Mouse (Mus musculus): Measurements from ENCODE around the gene Arhgap27. TPM values are rescaled to one million over a fixed set of nuclear protein-coding genes. Genes with fewer than 3 reads are reported as not detected.

Arhgap27 gene
- total and polyA plus RNA-seq, 3 experiments: 6.3 to 15.0 TPM; not detected in 1

GRCm38 (mm10) chr11:103403776-103404175 is 40.3 kb upstream of the Arhgap27 start:
- H3K79me2 ChIP-seq (ENCODE audit: control insufficient read depth, insufficient read depth, low read length, poor library complexity): no peaks in the 10 kb centered on the region
- no peaks in the 10 kb centered on the region for H3K9me3 ChIP-seq (replicated peaks; ENCODE audit: insufficient read depth, low read length)
- no peaks in the 10 kb centered on the region for H3K27me3 ChIP-seq (ENCODE audit: control insufficient read depth in 1 of 2, insufficient read depth in 2 of 2, low read length in 2 of 2)
- H3K4me3 ChIP-seq (ENCODE audit: control insufficient read depth in 1 of 2, insufficient read depth in 1 of 2, low read depth in 2 of 2, low read length in 2 of 2): no peak overlapping the region
- H3K9ac ChIP-seq (ENCODE audit: control insufficient read depth, low read depth, low read length, poor library complexity, severe bottlenecking): no peak overlapping the region
- no peak overlapping the region for H3K27ac ChIP-seq (ENCODE audit: control insufficient read depth, low read depth, low read length)
- TF ChIP-seq HCFC1 (IDR thresholded peaks at IDR 0.05; ENCODE audit: low read depth, low read length) (no peak), RAD21 (IDR thresholded peaks at IDR 0.05; ENCODE audit: low read depth, low read length) (no peak), KAT2A (conservative IDR thresholded peaks at IDR 0.05; ENCODE audit: low read depth, low read length) (no peak), USF2 (IDR thresholded peaks at IDR 0.05; ENCODE audit: borderline replicate concordance in 1 of 2, insufficient read depth in 1 of 2, low read depth in 1 of 2, low read length in 2 of 2) (no peak), TCF12 (IDR thresholded peaks at IDR 0.05; ENCODE audit: low read depth, low read length) (no peak), CHD2 (IDR thresholded peaks at IDR 0.05; ENCODE audit: low read length) (no peak), TAL1 (IDR thresholded peaks at IDR 0.05; ENCODE audit: low read length) (no peak), MAX (IDR thresholded peaks at IDR 0.05; ENCODE audit: low read length) (no peak), MXI1 (IDR thresholded peaks at IDR 0.05; ENCODE audit: low read depth, low read length) (no peak), CHD1 (IDR thresholded peaks at IDR 0.05; ENCODE audit: low read depth, low read length) (no peak), RCOR1 (IDR thresholded peaks at IDR 0.05; ENCODE audit: low read depth, low read length) (no peak), USF1 (IDR thresholded peaks at IDR 0.05; ENCODE audit: low read depth, low read length) (no peak), ZMIZ1 (IDR thresholded peaks at IDR 0.05; ENCODE audit: low read depth, low read length) (no peak), POLR2AphosphoS2 (IDR thresholded peaks at IDR 0.05; ENCODE audit: low read length) (no peak)
- H3K4me1 ChIP-seq (ENCODE audit: control insufficient read depth in 1 of 2, insufficient read depth in 2 of 2, low read length in 2 of 2): 0 out of 4 replicates have a peak, but pooled peaks cover 0 to 3% of the 10 kb centered on the region in 2 experiments
- no peak for DNase-seq (ENCODE audit: low read depth, low spot score)
- peaks cover 3 to 5% of the 10 kb centered on the region in 2 experiments; a peak in 3 of 4 replicates for H3K36me3 ChIP-seq (ENCODE audit: control insufficient read depth in 1 of 2, insufficient read depth in 2 of 2, low read length in 2 of 2)

DNA sequence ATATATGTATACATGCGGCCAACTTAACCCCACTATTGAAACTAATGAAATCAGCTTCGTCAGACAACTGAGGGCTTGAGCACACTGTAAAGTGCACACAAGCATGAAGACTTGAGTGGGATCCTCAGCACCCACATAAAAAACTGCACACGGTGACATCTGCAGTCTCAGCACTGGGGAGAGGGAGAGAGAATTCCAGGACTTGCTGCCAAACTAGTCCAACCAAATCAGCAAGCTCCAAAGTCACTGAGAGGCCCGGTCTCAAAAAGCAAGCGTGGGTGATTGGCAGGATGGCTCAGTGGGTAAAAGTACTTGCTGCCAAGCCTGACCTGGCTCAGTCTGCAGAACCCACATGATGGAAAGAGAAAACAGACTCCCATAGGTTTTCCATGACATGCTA is 39.2 kb upstream of the Arhgap27 start:
- H3K27ac ChIP-seq (ENCODE audit: control insufficient read depth, low read depth, low read length): no peak overlapping the region
- no peaks in the 10 kb centered on the region for H3K79me2 ChIP-seq (ENCODE audit: control insufficient read depth, insufficient read depth, low read length, poor library complexity)
- H3K9ac ChIP-seq (ENCODE audit: control insufficient read depth, low read depth, low read length, poor library complexity, severe bottlenecking): no peak overlapping the region
- H3K27me3 ChIP-seq (ENCODE audit: control insufficient read depth in 1 of 2, insufficient read depth in 2 of 2, low read length in 2 of 2): no peaks in the 10 kb centered on the region
- H3K9me3 ChIP-seq (replicated peaks; ENCODE audit: insufficient read depth, low read length): no peaks in the 10 kb centered on the region
- no peak for TF ChIP-seq ETS1 (IDR thresholded peaks at IDR 0.05; ENCODE audit: low read depth, low read length)
- no peak for TF ChIP-seq ELF1 (IDR thresholded peaks at IDR 0.05; ENCODE audit: low read depth, low read length)
- no peak for TF ChIP-seq USF2 (IDR thresholded peaks at IDR 0.05; ENCODE audit: borderline replicate concordance in 1 of 2, insufficient read depth in 1 of 2, low read depth in 1 of 2, low read length in 2 of 2)
- TF ChIP-seq UBTF (IDR thresholded peaks at IDR 0.05; ENCODE audit: borderline replicate concordance, insufficient read depth, low read depth, low read length): no peak
- no peak for TF ChIP-seq TCF12 (IDR thresholded peaks at IDR 0.05; ENCODE audit: low read depth, low read length)
- TF ChIP-seq NELFE (IDR thresholded peaks at IDR 0.05; ENCODE audit: low read depth, low read length): no peak
- no peak for TF ChIP-seq CTCF (IDR thresholded peaks at IDR 0.05 in 2 of 3, conservative IDR thresholded peaks at IDR 0.05 in 1 of 3; ENCODE audit: control insufficient read depth in 1 of 3, insufficient read depth in 1 of 3, low read depth in 2 of 3, low read length in 3 of 3, poor library complexity in 1 of 3, severe bottlenecking in 1 of 3)
- no peak for TF ChIP-seq RAD21 (IDR thresholded peaks at IDR 0.05; ENCODE audit: low read depth, low read length)
- TF ChIP-seq MAFK (IDR thresholded peaks at IDR 0.05; ENCODE audit: borderline replicate concordance, low read depth, low read length): no peak
- no peak for TF ChIP-seq TBP (IDR thresholded peaks at IDR 0.05; ENCODE audit: low read depth, low read length)
- TF ChIP-seq ZNF384 (IDR thresholded peaks at IDR 0.05; ENCODE audit: low read depth, low read length): no peak
- TF ChIP-seq ZKSCAN1 (IDR thresholded peaks at IDR 0.05; ENCODE audit: low read depth, low read length): no peak
- TF ChIP-seq CHD2 (IDR thresholded peaks at IDR 0.05; ENCODE audit: low read length): no peak
- no peak for TF ChIP-seq BHLHE40 (IDR thresholded peaks at IDR 0.05; ENCODE audit: borderline replicate concordance, low read depth, low read length)
- TF ChIP-seq JUND (IDR thresholded peaks at IDR 0.05; ENCODE audit: low read depth, low read length): no peak
- no peak for TF ChIP-seq ZC3H11A (IDR thresholded peaks at IDR 0.05; ENCODE audit: low read depth, low read length)
- TF ChIP-seq EP300 (IDR thresholded peaks at IDR 0.05; ENCODE audit: low read depth in 1 of 2, low read length in 2 of 2): no peak
- no peak for TF ChIP-seq MXI1 (IDR thresholded peaks at IDR 0.05; ENCODE audit: low read depth, low read length)
- TF ChIP-seq TAL1 (IDR thresholded peaks at IDR 0.05; ENCODE audit: low read length): no peak
- TF ChIP-seq KAT2A (conservative IDR thresholded peaks at IDR 0.05; ENCODE audit: low read depth, low read length): no peak
- H3K36me3 ChIP-seq (ENCODE audit: control insufficient read depth in 1 of 2, insufficient read depth in 2 of 2, low read length in 2 of 2): peaks cover 3 to 5% of the 10 kb centered on the region in 2 experiments; a peak in 3 of 4 replicates
- H3K4me1 ChIP-seq (ENCODE audit: control insufficient read depth in 1 of 2, insufficient read depth in 2 of 2, low read length in 2 of 2): 0 out of 4 replicates have a peak, but pooled peaks cover 0 to 3% of the 10 kb centered on the region in 2 experiments
- H3K4me3 ChIP-seq (ENCODE audit: control insufficient read depth in 1 of 2, insufficient read depth in 1 of 2, low read depth in 2 of 2, low read length in 2 of 2): no peak overlapping the region
- DNase-seq (ENCODE audit: low read depth, low spot score): no peak

Measured in MEL (cell line).